Mouse (Mus musculus): ENCODE measurements at regions not wholly inside any gene's neighbourhood (a gene's known extent, or its start where the extent isn't known, plus 50 kb on each side); places are given as distances from the start of the nearest gene placed in this dataset.

DNA sequence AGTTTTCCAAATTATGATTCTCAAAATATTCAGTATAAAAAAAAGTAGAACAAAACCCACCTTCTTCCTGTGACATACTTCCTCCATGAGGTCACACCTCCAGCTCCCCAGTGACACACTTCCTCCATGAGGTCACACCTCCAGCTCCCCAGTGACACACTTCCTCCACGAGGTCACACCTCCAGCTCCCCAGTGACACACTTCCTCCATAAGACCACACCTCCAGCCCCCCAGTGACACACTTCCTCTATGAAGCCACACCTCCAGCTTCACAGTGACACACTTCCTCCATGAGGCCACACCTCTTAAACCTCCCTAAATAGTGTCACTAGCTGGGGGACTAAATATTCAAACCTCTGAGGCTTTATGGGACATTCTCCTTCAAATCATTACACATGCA is 89.8 kb upstream of the Ntrk2 start:
- no peak for ATAC-seq (ENCODE audit: insufficient number of reproducible peaks, low FRiP score, low TSS enrichment, low read depth)
- Histone ChIP-seq H3K27me3 (no peaks in the 10 kb centered on the region), H3K27ac (no peak overlapping the region), H3K4me1 (no peaks in the 10 kb centered on the region), H3K4me2 (no peak overlapping the region), H3K4me3 (no peak overlapping the region), H3K9me3 (no peaks in the 10 kb centered on the region), H3K36me3 (no peaks in the 10 kb centered on the region), H3K9ac (no peak overlapping the region)
- 87% methylated on average over 1 of the region's 1 CpGs for WGBS

DNA sequence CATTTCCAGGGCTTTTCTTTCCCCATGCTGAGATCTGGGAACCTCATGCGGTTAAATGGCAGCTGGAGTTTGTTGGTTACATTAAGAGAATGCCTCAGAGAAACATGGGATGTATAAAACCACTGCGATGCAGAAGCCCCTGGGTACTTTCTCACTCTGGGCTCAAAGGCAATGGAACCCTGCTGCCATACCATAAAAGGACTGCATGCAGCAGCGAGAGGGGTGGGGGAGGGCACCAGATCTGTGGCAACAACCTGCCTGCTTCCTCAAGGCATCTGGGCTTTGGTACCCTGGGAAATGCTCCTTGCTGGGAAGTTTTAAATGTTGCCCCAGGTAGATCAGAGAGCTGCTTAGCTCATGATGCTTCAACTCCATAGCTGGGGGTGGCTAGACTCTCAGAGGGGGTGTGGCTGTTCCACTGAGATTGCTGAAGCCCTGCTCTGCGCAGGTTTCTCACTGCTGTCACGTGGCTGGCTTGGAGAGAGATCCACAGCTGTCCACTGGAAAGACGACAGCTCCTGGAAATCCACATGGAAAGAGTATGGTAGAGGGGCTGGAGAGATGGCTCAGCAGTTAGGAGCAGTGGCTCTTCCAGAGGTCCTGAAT is 75.8 kb upstream of the Ntrk2 start:
- Histone ChIP-seq H3K9ac (no peak overlapping the region), H3K9me3 (no peaks in the 10 kb centered on the region), H3K4me2 (no peak overlapping the region), H3K27me3 (no peaks in the 10 kb centered on the region), H3K4me1 (peaks cover 5% of the 10 kb centered on the region; the same call in 1 of the 2 replicates), H3K27ac (no peak overlapping the region), H3K36me3 (no peaks in the 10 kb centered on the region), H3K4me3 (no peak overlapping the region)
- WGBS: 14% methylated on average over 6 of the region's 6 CpGs
- no peak for ATAC-seq (ENCODE audit: insufficient number of reproducible peaks, low FRiP score, low TSS enrichment, low read depth)

DNA sequence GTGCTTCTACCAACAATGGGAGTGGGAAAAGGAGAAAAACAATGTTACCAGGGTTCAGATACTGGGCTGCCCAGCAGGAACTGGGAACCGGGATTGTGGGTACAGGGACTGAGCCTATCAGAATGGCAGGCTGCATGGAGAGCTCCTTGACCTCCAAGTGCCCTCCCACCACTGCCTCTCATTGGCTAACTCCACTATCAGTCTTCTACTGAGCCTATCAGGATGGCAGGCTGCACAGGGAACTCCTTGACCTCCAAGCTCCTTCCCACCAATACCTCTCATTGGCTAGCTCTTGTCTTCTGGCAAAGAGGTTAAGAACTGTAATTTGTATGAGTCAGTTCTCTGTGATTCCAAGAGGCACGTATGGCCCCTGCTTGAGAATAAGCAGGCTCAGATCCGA is 73.6 kb upstream of the Ntrk2 start:
- Histone ChIP-seq H3K4me2 (no peak overlapping the region), H3K36me3 (no peaks in the 10 kb centered on the region), H3K27ac (no peak overlapping the region), H3K4me3 (no peak overlapping the region), H3K9ac (no peak overlapping the region), H3K9me3 (no peaks in the 10 kb centered on the region), H3K4me1 (peaks cover 5% of the 10 kb centered on the region; the same call in 1 of the 2 replicates), H3K27me3 (no peaks in the 10 kb centered on the region)
- 61% methylated on average over 3 of the region's 3 CpGs for WGBS
- ATAC-seq (ENCODE audit: insufficient number of reproducible peaks, low FRiP score, low TSS enrichment, low read depth): no peak

DNA sequence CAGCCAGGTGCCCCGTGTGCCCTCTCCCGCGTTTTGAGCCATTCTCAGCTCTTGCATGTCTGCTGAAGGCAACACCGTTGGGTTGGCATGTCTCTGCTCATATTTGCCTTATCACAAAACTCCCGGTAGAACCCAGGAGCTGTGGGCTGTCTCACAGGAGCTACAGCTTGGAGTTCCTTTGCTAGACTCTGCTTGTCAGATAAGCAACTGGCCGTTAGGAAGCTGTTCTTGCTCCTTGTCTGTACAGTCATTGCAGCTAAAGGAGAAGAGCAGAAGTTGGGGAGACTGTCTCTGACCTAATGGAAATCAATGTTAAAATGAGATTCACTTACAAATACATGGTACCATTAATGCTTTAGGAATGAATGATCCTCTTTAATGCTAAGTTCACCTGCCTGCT is 72.8 kb upstream of the Ntrk2 start:
- no peaks in the 10 kb centered on the region for H3K27me3 ChIP-seq
- no peak overlapping the region for H3K4me3 ChIP-seq
- H3K27ac ChIP-seq: no peak overlapping the region
- peaks cover 5% of the 10 kb centered on the region; the same call in 1 of the 2 replicates for H3K4me1 ChIP-seq
- no peaks in the 10 kb centered on the region for H3K9me3 ChIP-seq
- H3K9ac ChIP-seq: no peak overlapping the region
- 91% methylated on average over 6 of the region's 6 CpGs for WGBS
- no peak overlapping the region for H3K4me2 ChIP-seq
- no peak for ATAC-seq (ENCODE audit: insufficient number of reproducible peaks, low FRiP score, low TSS enrichment, low read depth)
- no peaks in the 10 kb centered on the region for H3K36me3 ChIP-seq

DNA sequence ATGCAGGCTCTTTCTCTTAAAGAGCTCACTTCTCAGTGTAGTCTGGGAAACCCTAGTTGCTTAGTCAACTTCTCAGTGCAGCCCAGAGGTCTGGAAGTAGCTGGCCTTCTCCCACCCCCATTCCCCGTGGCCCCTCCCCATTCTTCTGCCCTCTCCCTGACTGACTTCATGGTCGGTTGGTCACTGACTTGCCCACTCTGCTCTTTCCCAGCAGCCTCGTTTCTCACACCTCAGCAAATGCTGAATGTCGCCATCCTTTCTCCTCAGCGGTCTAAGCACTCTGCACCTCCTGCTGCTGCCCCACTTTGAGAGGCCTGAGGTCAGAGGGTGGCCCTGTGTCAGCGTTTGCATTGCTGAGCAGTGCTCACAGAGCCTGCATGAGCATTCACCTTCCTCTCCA is 70.8 kb upstream of the Ntrk2 start:
- Histone ChIP-seq H3K4me3 (no peak overlapping the region), H3K36me3 (no peaks in the 10 kb centered on the region), H3K4me1 (peaks cover 3% of the 10 kb centered on the region; the same call in 1 of the 2 replicates), H3K9me3 (no peaks in the 10 kb centered on the region), H3K27ac (no peak overlapping the region), H3K9ac (no peak overlapping the region), H3K27me3 (no peaks in the 10 kb centered on the region; the same call in 1 of the 2 replicates), H3K4me2 (no peak overlapping the region)
- WGBS: 22% methylated on average over 6 of the region's 6 CpGs
- ATAC-seq (ENCODE audit: insufficient number of reproducible peaks, low FRiP score, low TSS enrichment, low read depth): no peak

DNA sequence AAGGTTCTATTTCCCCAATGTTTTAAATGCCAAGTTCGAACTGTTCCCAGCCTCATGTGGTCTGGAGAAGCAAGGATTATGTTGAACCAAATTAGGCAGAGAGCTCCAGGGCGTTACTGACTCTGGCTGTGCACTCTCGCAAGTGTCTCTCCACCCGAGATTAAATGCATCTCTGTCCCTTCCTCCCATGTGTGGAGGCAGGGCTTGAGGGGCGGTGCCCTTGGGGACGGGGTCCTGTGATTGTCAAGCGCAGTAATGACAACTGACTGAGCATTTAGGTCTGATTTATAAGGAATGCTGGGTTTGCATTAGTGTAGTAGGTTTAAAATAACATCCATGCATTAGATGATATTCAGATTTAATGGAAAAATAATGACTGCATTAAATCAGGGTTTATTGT is 65.6 kb upstream of the Ntrk2 start:
- no peaks in the 10 kb centered on the region for H3K36me3 ChIP-seq
- H3K4me2 ChIP-seq: no peak overlapping the region
- no peaks in the 10 kb centered on the region; the same call in 1 of the 2 replicates for H3K27me3 ChIP-seq
- H3K4me3 ChIP-seq: no peak overlapping the region
- H3K9me3 ChIP-seq: no peaks in the 10 kb centered on the region
- H3K9ac ChIP-seq: no peak overlapping the region
- H3K4me1 ChIP-seq: no peaks in the 10 kb centered on the region
- ATAC-seq (ENCODE audit: insufficient number of reproducible peaks, low FRiP score, low TSS enrichment, low read depth): no peak
- H3K27ac ChIP-seq: no peak overlapping the region
- WGBS: 51% methylated on average over 7 of the region's 7 CpGs

DNA sequence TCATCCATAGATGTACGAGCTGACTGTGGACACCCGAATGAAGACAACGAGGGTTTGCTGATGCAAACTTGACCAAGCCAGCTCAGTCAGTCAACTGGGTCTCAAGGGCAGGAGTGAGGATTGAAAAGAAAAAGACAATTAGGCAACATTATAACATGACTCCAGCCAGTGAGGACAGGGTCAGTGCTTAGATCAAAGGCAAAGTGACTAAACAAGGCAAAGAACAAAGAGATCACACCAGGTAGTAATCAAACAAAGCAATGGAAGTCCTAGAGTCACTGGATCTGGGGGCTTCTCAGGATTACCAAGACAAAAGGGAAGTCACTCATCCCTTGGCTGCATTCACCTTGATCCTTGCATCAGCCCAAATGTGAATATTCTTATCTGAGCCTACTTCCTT is 60.3 kb upstream of the Ntrk2 start:
- no peak for ATAC-seq (ENCODE audit: insufficient number of reproducible peaks, low FRiP score, low TSS enrichment, low read depth)
- H3K9me3 ChIP-seq: no peaks in the 10 kb centered on the region
- 77% methylated on average over 3 of the region's 3 CpGs for WGBS
- no peak overlapping the region for H3K27ac ChIP-seq
- H3K4me2 ChIP-seq: no peak overlapping the region
- H3K36me3 ChIP-seq: no peaks in the 10 kb centered on the region
- no peak overlapping the region for H3K9ac ChIP-seq
- H3K4me3 ChIP-seq: no peak overlapping the region
- H3K27me3 ChIP-seq: no peaks in the 10 kb centered on the region
- no peaks in the 10 kb centered on the region for H3K4me1 ChIP-seq

DNA sequence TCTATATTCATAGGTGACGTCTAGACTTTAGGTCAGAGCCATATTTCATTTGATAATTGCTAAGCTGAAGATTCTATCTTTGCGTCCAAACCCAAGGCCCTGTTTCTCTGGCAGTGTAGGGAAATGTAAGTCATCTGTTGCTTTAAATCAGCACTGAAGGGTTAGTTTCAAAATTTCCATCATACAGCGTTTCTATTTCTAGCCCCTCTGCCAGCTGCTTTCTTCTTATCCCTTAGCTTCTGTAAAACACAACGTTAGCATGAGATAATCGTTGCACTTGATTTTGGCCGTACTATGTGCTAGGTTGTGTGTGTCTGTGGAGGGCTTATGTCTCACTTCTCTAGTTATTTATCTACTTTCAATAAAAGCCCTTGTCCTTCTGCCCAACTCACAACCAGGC is 58.7 kb upstream of the Ntrk2 start:
- H3K4me2 ChIP-seq: no peak overlapping the region
- no peak for ATAC-seq (ENCODE audit: insufficient number of reproducible peaks, low FRiP score, low TSS enrichment, low read depth)

DNA sequence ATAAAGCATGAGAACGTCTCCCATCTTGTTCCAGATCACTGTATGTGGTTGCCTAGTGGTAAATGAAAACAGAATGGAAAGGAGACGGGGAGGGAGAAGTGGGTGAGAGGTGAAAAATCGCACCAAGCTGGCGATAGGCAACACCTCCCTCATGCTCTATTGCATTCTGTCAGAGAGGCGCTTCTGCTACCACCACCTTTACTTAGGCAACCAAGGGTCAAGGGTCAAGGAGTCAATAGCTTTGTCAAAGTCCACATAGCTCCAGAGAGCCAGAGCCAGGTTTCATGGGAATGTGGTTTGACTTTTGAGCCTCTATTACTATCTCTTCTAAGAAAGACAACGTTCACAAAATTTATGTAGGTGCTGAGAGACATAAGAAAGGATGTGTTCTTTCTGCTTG is 50.2 kb upstream of the Ntrk2 start:
- no peak overlapping the region for H3K4me2 ChIP-seq
- no peaks in the 10 kb centered on the region for H3K4me1 ChIP-seq
- no peak overlapping the region for H3K9ac ChIP-seq
- 68% methylated on average over 6 of the region's 6 CpGs for WGBS
- H3K9me3 ChIP-seq: no peaks in the 10 kb centered on the region
- no peak overlapping the region for H3K27ac ChIP-seq
- no peaks in the 10 kb centered on the region for H3K27me3 ChIP-seq
- H3K36me3 ChIP-seq: no peaks in the 10 kb centered on the region
- ATAC-seq (ENCODE audit: insufficient number of reproducible peaks, low FRiP score, low TSS enrichment, low read depth): no peak
- no peak overlapping the region for H3K4me3 ChIP-seq

More for the DNA sequence above, 58.7 kb upstream of the Ntrk2 start:
- Histone ChIP-seq H3K9me3 (no peaks in the 10 kb centered on the region), H3K9ac (no peak overlapping the region), H3K4me1 (no peaks in the 10 kb centered on the region), H3K27me3 (no peaks in the 10 kb centered on the region), H3K36me3 (no peaks in the 10 kb centered on the region), H3K4me3 (no peak overlapping the region), H3K27ac (no peak overlapping the region)
- 75% methylated on average over 6 of the region's 6 CpGs for WGBS

Data from limb, embryonic 15.5 days (tissue).